Mouse (Mus musculus): Measurements from ENCODE around the gene Dip2b. TPM values are rescaled to one million over a fixed set of nuclear protein-coding genes. Genes with fewer than 3 reads are reported as not detected.

Dip2b gene
- polyA plus RNA-seq, 1 experiment: not detected

- H3K4me3 ChIP-seq (ENCODE audit: insufficient read depth, low read depth, low read length): no peak overlapping the region
- no peak for TF ChIP-seq POLR2A (IDR thresholded peaks at IDR 0.05; ENCODE audit: insufficient read depth, low read depth, low read length)
- TF ChIP-seq CTCF (IDR thresholded peaks at IDR 0.05; ENCODE audit: insufficient read depth, low read depth, low read length): no peak
- 42% methylated on average over 3 of the region's 3 CpGs for WGBS
- no peak overlapping the region for H3K27ac ChIP-seq (ENCODE audit: insufficient read depth, low read depth, low read length)
- peaks cover 25% of the 10 kb centered on the region for H3K4me1 ChIP-seq (ENCODE audit: control insufficient read depth, insufficient read depth, low read length)
Observed at GRCm38 (mm10) chr15:100109916-100110315, 71.5 kb downstream of the Dip2b start.

GRCm38 (mm10) chr15:100111891-100112290 is 73.4 kb downstream of the Dip2b start:
- no peak overlapping the region for H3K4me3 ChIP-seq (ENCODE audit: insufficient read depth, low read depth, low read length)
- 78% methylated on average over 9 of the region's 9 CpGs for WGBS
- peaks cover 32% of the 10 kb centered on the region for H3K4me1 ChIP-seq (ENCODE audit: control insufficient read depth, insufficient read depth, low read length)
- no peak for TF ChIP-seq CTCF (IDR thresholded peaks at IDR 0.05; ENCODE audit: insufficient read depth, low read depth, low read length)
- TF ChIP-seq POLR2A (IDR thresholded peaks at IDR 0.05; ENCODE audit: insufficient read depth, low read depth, low read length): no peak
- no peak overlapping the region for H3K27ac ChIP-seq (ENCODE audit: insufficient read depth, low read depth, low read length)

DNA sequence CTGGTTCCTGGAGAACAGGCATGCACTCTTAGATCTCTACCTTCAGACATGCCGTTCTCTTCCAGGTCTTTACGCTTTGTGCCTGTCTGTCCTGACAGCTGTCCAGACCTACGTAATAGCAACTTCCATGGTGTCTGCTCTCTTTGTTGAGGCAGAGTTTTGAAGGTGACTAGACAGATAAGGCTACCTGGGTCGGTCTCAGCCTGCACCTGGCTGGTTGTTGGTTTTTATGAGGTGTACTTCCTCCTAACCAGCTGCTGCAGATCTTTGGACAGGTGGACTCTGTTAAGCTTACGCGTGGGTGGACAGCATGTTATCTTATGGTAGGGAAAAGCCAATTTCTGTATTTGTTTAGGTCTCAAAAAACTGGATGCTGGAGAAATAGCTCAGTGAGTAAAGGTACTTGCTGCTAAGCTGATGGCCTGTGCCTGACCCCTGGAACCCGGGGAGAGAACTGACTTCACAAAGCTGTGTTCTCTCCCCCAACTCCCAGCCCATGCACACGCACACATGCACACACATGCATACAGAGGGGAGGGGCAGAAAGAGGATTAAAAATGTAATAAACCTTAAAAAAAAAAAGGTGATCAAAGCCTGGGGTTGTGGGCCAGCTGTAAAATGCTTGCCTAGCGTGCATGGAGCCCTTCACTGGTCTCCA is 74.0 kb downstream of the Dip2b start:
- no peak overlapping the region for H3K27ac ChIP-seq (ENCODE audit: insufficient read depth, low read depth, low read length)

DNA sequence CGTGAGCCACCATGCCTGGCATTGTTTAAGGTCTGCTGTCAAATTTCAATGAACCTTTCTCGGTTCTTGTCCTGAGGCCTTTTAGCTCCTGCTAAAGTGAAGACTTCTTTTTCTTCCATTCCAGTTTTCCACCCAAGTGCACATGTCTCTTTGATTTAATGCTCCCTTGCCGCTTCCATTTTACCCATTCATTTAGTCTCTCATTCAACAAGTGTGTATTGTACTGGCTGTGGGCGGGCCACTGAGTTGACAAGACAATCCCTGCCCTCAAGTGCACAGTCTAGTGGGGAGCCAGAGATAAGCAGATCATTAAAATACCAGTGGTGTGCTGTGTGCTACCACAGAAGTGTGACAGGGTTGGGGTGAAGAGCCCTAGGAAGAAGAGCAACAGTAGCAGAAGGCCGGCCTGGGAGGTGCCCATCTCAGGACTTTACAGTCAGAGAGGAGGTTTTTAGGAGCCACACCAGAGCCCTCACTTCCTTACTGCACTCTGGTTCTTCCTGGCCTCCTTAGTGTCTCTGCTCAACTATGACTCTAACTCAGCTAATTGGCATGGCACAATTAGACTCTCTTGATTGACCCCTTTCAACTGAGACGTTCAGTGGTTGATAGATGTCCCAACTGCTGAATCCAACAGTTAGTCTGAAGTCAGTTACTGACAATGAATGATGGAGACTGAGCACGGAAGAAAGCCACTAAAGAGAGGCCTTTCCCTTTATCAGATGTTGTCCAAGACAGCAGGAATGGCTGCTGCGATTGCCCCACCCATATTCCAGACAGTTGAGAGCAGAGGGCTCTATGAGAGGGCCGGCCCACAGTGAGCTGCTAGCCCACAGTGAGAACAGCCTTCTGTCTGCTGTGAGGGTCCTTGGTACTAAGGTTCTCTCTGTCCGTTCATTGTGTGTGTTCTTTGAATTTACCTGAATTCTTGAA is 75.1 kb downstream of the Dip2b start:
- Histone ChIP-seq H3K27ac (ENCODE audit: insufficient read depth, low read depth, low read length) (no peak overlapping the region), H3K4me3 (ENCODE audit: insufficient read depth, low read depth, low read length) (no peak overlapping the region), H3K4me1 (ENCODE audit: control insufficient read depth, insufficient read depth, low read length) (peaks cover 27% of the 10 kb centered on the region)
- 52% methylated on average over 10 of the region's 10 CpGs for WGBS
- TF ChIP-seq POLR2A (IDR thresholded peaks at IDR 0.05; ENCODE audit: insufficient read depth, low read depth, low read length) (no peak), CTCF (IDR thresholded peaks at IDR 0.05; ENCODE audit: insufficient read depth, low read depth, low read length) (no peak)

More for the DNA sequence above, 74.0 kb downstream of the Dip2b start:
- 90% methylated on average over 9 of the region's 9 CpGs for WGBS
- peaks cover 32% of the 10 kb centered on the region for H3K4me1 ChIP-seq (ENCODE audit: control insufficient read depth, insufficient read depth, low read length)
- no peak overlapping the region for H3K4me3 ChIP-seq (ENCODE audit: insufficient read depth, low read depth, low read length)
- TF ChIP-seq POLR2A (IDR thresholded peaks at IDR 0.05; ENCODE audit: insufficient read depth, low read depth, low read length): no peak
- no peak for TF ChIP-seq CTCF (IDR thresholded peaks at IDR 0.05; ENCODE audit: insufficient read depth, low read depth, low read length)

GRCm38 (mm10) chr15:100115416-100115815 is 77.0 kb downstream of the Dip2b start:
- Histone ChIP-seq H3K4me3 (ENCODE audit: insufficient read depth, low read depth, low read length) (no peak overlapping the region), H3K27ac (ENCODE audit: insufficient read depth, low read depth, low read length) (0 out of 2 replicates have a peak overlapping the region, but pooled peaks have one; percentile 31), H3K4me1 (ENCODE audit: control insufficient read depth, insufficient read depth, low read length) (peaks cover 27% of the 10 kb centered on the region)
- 35% methylated on average over 3 of the region's 3 CpGs for WGBS
- TF ChIP-seq CTCF (IDR thresholded peaks at IDR 0.05; ENCODE audit: insufficient read depth, low read depth, low read length): no peak
- no peak for TF ChIP-seq POLR2A (IDR thresholded peaks at IDR 0.05; ENCODE audit: insufficient read depth, low read depth, low read length)

DNA sequence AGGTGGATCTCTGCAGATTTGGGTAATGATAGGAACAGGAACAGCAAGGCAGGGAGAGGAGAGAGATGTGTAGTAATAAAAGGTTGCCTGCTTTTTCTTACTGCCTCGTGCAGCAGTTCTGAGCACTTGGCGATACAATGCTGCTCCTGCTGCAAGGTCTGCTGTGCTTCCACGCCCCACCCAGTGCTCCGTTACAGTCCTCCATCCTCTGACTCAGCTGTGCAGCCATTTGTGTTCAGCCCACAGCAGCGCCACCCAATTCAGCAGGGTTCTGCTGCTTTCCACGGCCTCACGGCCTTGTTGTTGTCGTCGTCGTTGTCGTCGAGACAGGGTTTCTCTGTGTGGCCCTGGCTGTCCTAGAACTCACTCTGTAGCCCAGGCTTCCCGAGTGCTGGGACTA is 77.9 kb downstream of the Dip2b start:
- H3K27ac ChIP-seq (ENCODE audit: insufficient read depth, low read depth, low read length): peak overlapping the region; percentile 55; the same call in 1 of the 2 replicates
- TF ChIP-seq CTCF (IDR thresholded peaks at IDR 0.05; ENCODE audit: insufficient read depth, low read depth, low read length) (no peak), POLR2A (IDR thresholded peaks at IDR 0.05; ENCODE audit: insufficient read depth, low read depth, low read length) (no peak)
- WGBS: 44% methylated on average over 13 of the region's 13 CpGs
- no peak overlapping the region for H3K4me3 ChIP-seq (ENCODE audit: insufficient read depth, low read depth, low read length)
- H3K4me1 ChIP-seq (ENCODE audit: control insufficient read depth, insufficient read depth, low read length): peaks cover 27% of the 10 kb centered on the region

GRCm38 (mm10) chr15:100119225-100119788 is 80.8 kb downstream of the Dip2b start:
- WGBS: 83% methylated on average over 6 of the region's 6 CpGs
- TF ChIP-seq CTCF (IDR thresholded peaks at IDR 0.05; ENCODE audit: insufficient read depth, low read depth, low read length) (no peak), POLR2A (IDR thresholded peaks at IDR 0.05; ENCODE audit: insufficient read depth, low read depth, low read length) (no peak)
- Histone ChIP-seq H3K4me1 (ENCODE audit: control insufficient read depth, insufficient read depth, low read length) (peaks cover 16% of the 10 kb centered on the region), H3K4me3 (ENCODE audit: insufficient read depth, low read depth, low read length) (no peak overlapping the region), H3K27ac (ENCODE audit: insufficient read depth, low read depth, low read length) (no peak overlapping the region)

- H3K4me1 ChIP-seq (ENCODE audit: control insufficient read depth, insufficient read depth, low read length): peaks cover 20% of the 10 kb centered on the region
- WGBS: 89% methylated on average over 6 of the region's 6 CpGs
- H3K4me3 ChIP-seq (ENCODE audit: insufficient read depth, low read depth, low read length): no peak overlapping the region
- H3K27ac ChIP-seq (ENCODE audit: insufficient read depth, low read depth, low read length): no peak overlapping the region
- no peak for TF ChIP-seq POLR2A (IDR thresholded peaks at IDR 0.05; ENCODE audit: insufficient read depth, low read depth, low read length)
- no peak for TF ChIP-seq CTCF (IDR thresholded peaks at IDR 0.05; ENCODE audit: insufficient read depth, low read depth, low read length)
Observed at GRCm38 (mm10) chr15:100121437-100121836, 83.0 kb downstream of the Dip2b start.

Measured in olfactory bulb, adult 2 months (tissue).